Mouse (Mus musculus) intestine, postnatal 0 days (tissue): ENCODE results near the gene Lgals4. TPM values are rescaled to one million over a fixed set of nuclear protein-coding genes. Genes with fewer than 3 reads are reported as not detected.

ENCODE experiments used
- ATAC-seq: fragments of 200-750 bp; cut with Nextera tagmentation; 2 replicates; pipeline ENCODE4 v1.8.0; 2017; ENCODE audit warnings: mild to moderate bottlenecking, moderate TSS enrichment, moderate library complexity
- H3K27ac ChIP-seq: fragments of 300-500 bp; sonication (generic); 2 replicates; pipeline ENCODE4 v1.5.1; 2014; ENCODE audit warnings: mild to moderate bottlenecking, low read depth, low read length, moderate library complexity
- H3K27me3 ChIP-seq: fragments of 300-500 bp; sonication (generic); replicated peaks from 2 replicates; pipeline ENCODE4 v1.6.1; 2014; ENCODE audit warnings: low read length, mixed read lengths; ENCODE audit not compliant: control insufficient read depth, insufficient read depth
- H3K36me3 ChIP-seq: fragments of 300-500 bp; sonication (generic); 2 replicates; pipeline ENCODE4 v1.6.1; 2014; ENCODE audit warnings: mild to moderate bottlenecking, moderate library complexity; ENCODE audit not compliant: control insufficient read depth, insufficient read depth
- H3K4me1 ChIP-seq: fragments of 300-500 bp; sonication (generic); replicated peaks from 2 replicates; pipeline ENCODE4 v1.6.1; 2014; ENCODE audit warnings: antibody characterized with exemption, low read length, mixed read lengths; ENCODE audit not compliant: control insufficient read depth, insufficient read depth
- H3K4me2 ChIP-seq: fragments of 300-500 bp; sonication (generic); replicated peaks from 2 replicates; pipeline ENCODE4 v1.6.1; 2014; ENCODE audit warnings: low read depth, mild to moderate bottlenecking, moderate library complexity
- H3K4me3 ChIP-seq: fragments of 300-500 bp; sonication (generic); 2 replicates; pipeline ENCODE4 v1.5.1; 2014; ENCODE audit warnings: low read depth, low read length
- H3K9ac ChIP-seq: fragments of 300-500 bp; sonication (generic); 2 replicates; pipeline ENCODE4 v1.6.1; 2014; ENCODE audit warnings: mild to moderate bottlenecking, low read depth, low read length
- H3K9me3 ChIP-seq: fragments of 300-500 bp; sonication (generic); 2 replicates; pipeline ENCODE4 v1.6.1; 2016; ENCODE audit warnings: mixed run types; ENCODE audit not compliant: control insufficient read depth
- CTCF ChIP-seq: sonication (generic); IDR thresholded peaks from 2 replicates; pipeline ENCODE4 v1.5.1; 2016; ENCODE audit warnings: low read depth, mild to moderate bottlenecking, control low read depth, antibody characterized with exemption, moderate library complexity
- WGBS: fragments of 180-500 bp; shearing (Covaris S2); extraction: QIAGEN DNeasy Blood & Tissue Kit; methylation state at CpG from one replicate; pipeline ENCODE4 v1.1.7; 2014; 5-methylcytosine and 5-hydroxymethylcytosine counted together
- polyA plus RNA-seq: library from polyadenylated mRNA; unstranded; fragments of >200 nt; fragmentation: Nextera tagmentation; extraction: Ambion mirVana; gene quantifications from 2 replicates; pipeline ENCODE4 v1.2.1, GENCODE M21; 2015

Gene Lgals4
- polyA plus RNA-seq, 1 experiment from 2014 or later: 2,376 TPM

- Histone ChIP-seq H3K36me3 (peaks cover 92% of the 10 kb centered on the region), H3K4me2 (no peak overlapping the region), H3K27ac (peak overlapping the region; percentile 57; the same call in 1 of the 2 replicates), H3K27me3 (no peaks in the 10 kb centered on the region), H3K4me1 (peaks cover 2% of the 10 kb centered on the region; the same call in 1 of the 2 replicates), H3K4me3 (no peak overlapping the region), H3K9ac (no peak overlapping the region), H3K9me3 (no peaks in the 10 kb centered on the region)
- 85% methylated on average over 18 of the region's 18 CpGs for WGBS
- no peak for TF ChIP-seq CTCF
- ATAC-seq: no peak
Measured at GRCm38 (mm10) chr7:28818436-28818835, 15.2 kb upstream of the Lgals4 start.

DNA sequence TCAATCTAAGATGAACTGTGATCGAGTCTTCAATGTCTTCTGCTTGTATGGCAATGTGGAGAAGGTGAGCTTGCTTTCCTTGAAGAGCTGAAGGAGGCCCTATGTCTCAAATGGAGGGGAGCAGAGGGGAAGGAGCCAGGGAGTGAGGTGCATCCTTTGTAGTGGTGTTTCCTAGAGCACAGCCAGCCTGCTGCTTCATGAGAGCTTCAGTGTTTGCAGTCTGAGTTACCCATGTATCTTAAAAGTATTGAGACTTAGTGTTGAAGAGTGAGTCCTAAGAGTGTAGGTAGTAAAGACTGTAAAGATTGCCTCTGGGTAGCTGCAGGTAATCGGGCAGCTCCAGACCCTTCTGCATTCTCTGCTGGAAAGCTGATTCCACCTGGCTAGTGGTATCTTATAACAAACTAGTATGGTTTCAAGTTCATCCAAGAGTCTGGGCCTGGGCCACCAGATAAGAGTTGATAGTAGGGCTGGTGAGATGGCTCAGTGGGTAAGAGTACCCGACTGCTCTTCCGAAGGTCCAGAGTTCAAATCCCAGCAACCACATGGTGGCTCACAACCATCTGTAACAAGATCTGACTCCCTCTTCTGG is 14.7 kb upstream of the Lgals4 start:
- peaks cover 87% of the 10 kb centered on the region for H3K36me3 ChIP-seq
- H3K4me3 ChIP-seq: no peak overlapping the region
- WGBS: 55% methylated on average over 4 of the region's 4 CpGs
- no peak overlapping the region for H3K4me2 ChIP-seq
- no peaks in the 10 kb centered on the region for H3K4me1 ChIP-seq
- no peak for TF ChIP-seq CTCF
- H3K9me3 ChIP-seq: no peaks in the 10 kb centered on the region
- no peaks in the 10 kb centered on the region for H3K27me3 ChIP-seq
- peak overlapping the region; percentile 50; the same call in 1 of the 2 replicates for H3K27ac ChIP-seq
- H3K9ac ChIP-seq: no peak overlapping the region
- no peak for ATAC-seq

GRCm38 (mm10) chr7:28819571-28819970 is 14.1 kb upstream of the Lgals4 start:
- Histone ChIP-seq H3K9me3 (no peaks in the 10 kb centered on the region), H3K27me3 (no peaks in the 10 kb centered on the region), H3K4me3 (no peak overlapping the region), H3K9ac (no peak overlapping the region), H3K4me2 (no peak overlapping the region), H3K27ac (no peak overlapping the region), H3K4me1 (no peaks in the 10 kb centered on the region), H3K36me3 (peaks cover 81% of the 10 kb centered on the region)
- 72% methylated on average over 4 of the region's 4 CpGs for WGBS
- TF ChIP-seq CTCF: no peak
- ATAC-seq: no peak

GRCm38 (mm10) chr7:28820358-28821260 is 13.0 kb upstream of the Lgals4 start:
- no peaks in the 10 kb centered on the region for H3K4me1 ChIP-seq
- H3K9me3 ChIP-seq: no peaks in the 10 kb centered on the region
- H3K4me2 ChIP-seq: no peak overlapping the region
- peak overlapping the region; percentile 58 for H3K27ac ChIP-seq
- no peak for ATAC-seq
- H3K9ac ChIP-seq: no peak overlapping the region
- TF ChIP-seq CTCF: no peak
- no peaks in the 10 kb centered on the region for H3K27me3 ChIP-seq
- H3K4me3 ChIP-seq: no peak overlapping the region
- peaks cover 72% of the 10 kb centered on the region for H3K36me3 ChIP-seq
- 63% methylated on average over 12 of the region's 12 CpGs for WGBS

DNA sequence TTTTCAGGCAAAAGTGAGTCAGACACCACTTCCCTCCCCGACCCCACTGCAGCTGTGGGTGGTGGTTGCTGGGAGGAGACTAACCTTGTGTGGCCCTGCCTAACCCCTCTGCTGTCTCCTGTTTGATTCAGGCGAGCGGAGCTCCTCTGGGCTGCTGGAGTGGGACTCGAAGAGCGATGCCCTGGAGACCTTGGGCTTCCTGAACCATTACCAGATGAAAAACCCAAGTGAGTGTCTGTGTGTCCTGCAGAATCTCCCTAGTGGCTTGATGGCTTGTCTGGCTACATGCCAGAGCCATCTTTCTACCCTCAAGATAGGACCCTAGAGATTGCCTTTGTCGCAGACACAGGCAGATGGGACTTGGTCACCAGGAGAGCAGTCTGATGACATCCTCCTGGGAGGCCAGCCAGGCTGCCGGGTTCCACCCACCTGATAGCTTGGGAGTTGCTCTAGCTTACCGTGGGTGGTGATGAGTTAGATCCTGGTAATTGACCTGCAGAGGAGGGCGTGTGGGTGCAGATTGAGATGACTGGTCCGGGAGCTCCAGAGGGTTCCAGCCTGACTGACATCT is 12.3 kb upstream of the Lgals4 start:
- Histone ChIP-seq H3K4me1 (no peaks in the 10 kb centered on the region), H3K27me3 (no peaks in the 10 kb centered on the region), H3K9ac (no peak overlapping the region), H3K9me3 (no peaks in the 10 kb centered on the region), H3K27ac (peak overlapping the region; percentile 58), H3K4me3 (no peak overlapping the region), H3K4me2 (no peak overlapping the region), H3K36me3 (peaks cover 67% of the 10 kb centered on the region)
- no peak for TF ChIP-seq CTCF
- 53% methylated on average over 10 of the region's 10 CpGs for WGBS
- ATAC-seq: no peak

GRCm38 (mm10) chr7:28822556-28822955 is 11.1 kb upstream of the Lgals4 start:
- Histone ChIP-seq H3K4me2 (no peak overlapping the region), H3K27ac (no peak overlapping the region), H3K9me3 (no peaks in the 10 kb centered on the region), H3K36me3 (peaks cover 58% of the 10 kb centered on the region), H3K9ac (no peak overlapping the region), H3K27me3 (no peaks in the 10 kb centered on the region), H3K4me1 (no peaks in the 10 kb centered on the region), H3K4me3 (no peak overlapping the region)
- TF ChIP-seq CTCF: no peak
- ATAC-seq: no peak
- 81% methylated on average over 1 of the region's 1 CpGs for WGBS
